Mouse (Mus musculus) urinary bladder, postnatal 14 days (tissue): ENCODE data around the gene Nfkbib.

Experiments
- DNase-seq: peaks from one replicate; pipeline ENCODE4 v3.0.0; 2021; ENCODE audit warnings: low spot score

Gene Nfkbib

DNA sequence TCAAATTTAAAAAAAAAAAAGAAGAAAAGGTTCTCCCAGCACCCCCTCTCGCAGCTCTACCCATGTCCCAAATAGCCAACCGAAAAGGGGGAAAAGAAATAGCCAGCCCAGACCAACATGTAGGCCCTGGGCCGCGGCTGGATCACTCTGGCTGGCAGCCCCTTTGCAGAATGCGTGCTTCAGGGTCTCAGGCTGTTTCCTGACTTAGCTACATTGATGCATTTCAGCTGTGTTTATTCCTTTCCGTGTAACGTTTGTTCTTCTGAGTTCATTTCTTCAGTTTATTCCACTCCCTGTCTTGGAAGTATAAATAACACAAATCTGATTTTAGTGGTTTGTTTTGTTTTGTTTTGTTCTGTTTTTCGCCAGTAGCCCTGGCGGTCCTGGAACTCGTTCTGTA, 49.6 kb downstream of the Nfkbib start:
- DNase-seq: no peak

DNA sequence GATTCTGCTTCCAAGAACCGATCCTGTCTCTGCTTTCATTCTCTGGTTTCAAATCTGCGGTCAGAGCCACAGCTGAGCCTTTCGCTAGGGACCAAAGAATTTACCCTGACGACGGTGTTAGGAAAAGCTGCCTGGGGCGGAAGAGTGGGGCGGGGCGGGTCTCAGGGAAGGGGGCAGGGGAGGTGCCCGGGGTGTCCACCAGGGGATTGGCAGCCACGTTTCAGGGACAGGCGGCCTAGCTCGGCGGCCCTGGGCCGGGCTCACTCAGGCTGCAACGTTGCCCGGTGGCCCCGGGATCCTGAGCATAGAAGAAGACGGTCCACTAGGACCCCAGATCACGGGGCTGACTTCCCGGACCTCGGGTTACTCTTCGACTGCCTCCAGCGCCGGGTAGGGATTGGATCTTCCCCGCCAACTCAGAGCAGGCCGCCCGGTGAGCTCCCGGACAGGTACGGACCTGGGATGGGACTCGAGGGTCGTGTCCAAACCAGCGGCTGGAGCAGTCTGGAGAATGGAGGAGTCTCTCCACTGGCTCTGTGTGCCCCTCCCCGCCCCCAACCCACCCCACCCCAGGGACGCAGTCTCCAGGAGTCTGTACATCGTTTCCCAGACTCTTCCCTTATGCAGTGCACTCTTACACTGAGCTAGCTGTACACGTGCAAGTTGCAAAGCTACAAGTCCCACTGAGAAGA, 50.6 kb downstream of the Nfkbib start, which contains the start of gene Fbxo17:
TSS of gene Fbxo17 (plus strand) at position 215 of the 692 bp plus-strand sequence.
- DNase-seq: peak; percentile 64

DNA sequence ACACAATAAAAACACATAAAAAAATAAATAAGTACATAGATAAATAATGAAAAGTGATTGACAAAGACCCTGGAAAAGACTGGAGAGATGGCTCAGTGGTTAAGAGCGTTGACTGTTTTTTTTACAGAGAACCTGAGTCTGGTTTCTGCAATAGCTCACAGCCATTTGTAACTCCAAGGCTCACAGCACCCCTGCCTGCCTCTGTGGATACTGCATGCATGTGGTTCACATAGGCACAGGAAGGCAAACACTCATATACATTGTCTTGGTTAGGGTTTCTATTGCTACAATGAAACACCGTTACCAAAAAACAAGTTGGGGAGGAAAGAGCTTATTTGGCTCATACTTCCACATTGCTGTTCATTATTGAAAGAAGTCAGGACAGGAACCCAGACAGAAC, 51.7 kb downstream of the Nfkbib start:
- no peak for DNase-seq

DNA sequence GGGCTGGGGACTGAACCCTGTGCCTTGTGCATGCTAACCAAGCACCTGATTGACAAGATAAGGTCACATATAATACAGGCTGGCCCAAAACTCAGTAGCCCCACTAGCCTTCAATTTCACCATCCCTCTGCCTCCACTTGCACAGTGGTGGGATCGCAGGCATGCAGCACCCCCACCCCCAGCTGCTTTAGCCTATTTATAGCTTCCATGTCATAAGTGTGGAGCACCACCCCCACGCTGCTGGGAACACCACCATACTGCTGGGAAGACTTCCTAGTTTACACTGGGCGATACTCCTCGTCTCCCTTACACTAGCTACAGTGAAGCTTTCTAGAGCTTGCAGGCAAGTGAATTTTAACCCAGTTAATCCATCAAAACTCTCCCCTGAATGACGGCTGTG, 52.6 kb downstream of the Nfkbib start:
- no peak for DNase-seq

DNA sequence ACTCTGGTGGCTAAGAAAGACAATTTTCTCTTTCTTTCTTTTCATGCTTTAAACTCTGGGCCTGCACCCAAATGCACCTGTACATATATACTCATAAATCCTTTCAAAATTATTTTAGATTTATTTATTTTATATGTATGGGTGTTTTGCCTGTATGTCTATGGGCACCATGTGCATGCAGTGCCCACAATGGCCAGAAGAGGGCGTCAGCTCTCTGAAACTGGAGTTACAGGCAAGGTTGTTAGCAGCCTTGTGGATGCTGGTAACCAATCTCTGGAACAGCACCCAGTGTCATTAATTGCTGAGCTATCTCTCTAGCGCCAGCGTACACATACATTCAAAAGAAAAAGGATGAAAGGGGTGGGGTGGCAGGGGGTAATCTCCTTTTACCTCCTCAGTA, 56.4 kb downstream of the Nfkbib start:
- no peak for DNase-seq

DNA sequence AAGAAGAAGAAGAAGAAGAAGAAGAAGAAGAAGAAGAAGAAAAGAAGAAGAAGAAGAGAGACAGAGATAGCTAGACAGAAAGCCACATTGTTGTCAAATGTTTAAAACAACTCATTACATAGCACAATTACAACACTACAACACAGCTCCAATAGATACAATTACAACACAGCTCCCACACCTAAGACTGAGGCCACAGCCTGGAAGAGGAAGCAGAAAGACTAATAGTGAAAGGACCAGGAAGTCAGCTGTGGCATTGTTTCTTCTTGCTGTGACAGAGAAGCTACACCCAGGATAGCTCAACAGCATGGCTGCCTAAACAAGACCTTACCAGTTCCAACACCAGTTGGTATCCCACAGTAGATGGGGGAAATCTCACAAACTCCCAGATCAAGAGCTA, 57.9 kb downstream of the Nfkbib start:
- DNase-seq: no peak
